Comparison of ENCODE assay signal across 7 mouse cellular contexts in genomic region chr10:45473663-45474333, GRCm38 (mm10). TPM values are rescaled to one million over a fixed set of nuclear protein-coding genes. Genes with fewer than 3 reads are reported as not detected.
DNase-seq lines count a peak whose midpoint lies in the region; ATAC-seq and TF ChIP-seq lines count a peak whose summit lies in the region.

No protein-coding gene starts in this region.

- TF ChIP-seq POLR2A in lung, adult 2 months (IDR thresholded peaks at IDR 0.05; ENCODE audit: borderline replicate concordance, extremely low read depth, low read depth, low read length), result no peak

- H3K27ac ChIP-seq in stomach, embryonic 14.5 days (ENCODE audit: low read length), result no peak overlapping the region
- no peak overlapping the region for H3K27ac ChIP-seq in stomach, postnatal 0 days (replicated peaks)
- H3K27ac ChIP-seq in forebrain, embryonic 14.5 days (ENCODE audit: low read depth, low read length), result no peak overlapping the region
- no peak overlapping the region for H3K27ac ChIP-seq in limb, embryonic 13.5 days

- H3K4me1 ChIP-seq in stomach, embryonic 14.5 days (ENCODE audit: control insufficient read depth, insufficient read depth, low read length), result no peaks in the 10 kb centered on the region
- H3K4me1 ChIP-seq in stomach, postnatal 0 days (replicated peaks; ENCODE audit: control insufficient read depth, insufficient read depth), result no peaks in the 10 kb centered on the region
- H3K4me1 ChIP-seq in forebrain, embryonic 14.5 days (ENCODE audit: control insufficient read depth, insufficient read depth, low read length), result peaks cover 6% of the 10 kb centered on the region
- H3K4me1 ChIP-seq in limb, embryonic 13.5 days, result peaks cover 21% of the 10 kb centered on the region
- no peaks in the 10 kb centered on the region for H3K4me1 ChIP-seq in lung, adult 2 months (ENCODE audit: control insufficient read depth, insufficient read depth, low read length)

- 0 out of 2 replicates have a peak overlapping the region, but pooled peaks have one; percentile 30 for H3K4me2 ChIP-seq in stomach, embryonic 14.5 days (replicated peaks; ENCODE audit: low read depth, low read length)
- no peak overlapping the region for H3K4me2 ChIP-seq in stomach, postnatal 0 days (replicated peaks; ENCODE audit: low read depth)
- H3K4me2 ChIP-seq in forebrain, embryonic 14.5 days (ENCODE audit: low read length), result peak overlapping the region; percentile 41
- H3K4me2 ChIP-seq in limb, embryonic 13.5 days (replicated peaks), result peak overlapping the region; percentile 69

- H3K36me3 ChIP-seq in stomach, embryonic 14.5 days (ENCODE audit: control insufficient read depth, insufficient read depth, low read length), result no peaks in the 10 kb centered on the region
- no peaks in the 10 kb centered on the region for H3K36me3 ChIP-seq in stomach, postnatal 0 days (ENCODE audit: control insufficient read depth, insufficient read depth, low read length)
- no peaks in the 10 kb centered on the region for H3K36me3 ChIP-seq in forebrain, embryonic 14.5 days (ENCODE audit: control insufficient read depth, insufficient read depth, low read length)
- no peaks in the 10 kb centered on the region for H3K36me3 ChIP-seq in limb, embryonic 13.5 days

- no peak for ATAC-seq in stomach, embryonic 14.5 days (ENCODE audit: insufficient number of reproducible peaks, insufficient read depth, low FRiP score, low read depth)
- ATAC-seq in stomach, postnatal 0 days (ENCODE audit: low FRiP score, low TSS enrichment), result no peak
- no peak for ATAC-seq in forebrain, embryonic 14.5 days
- no peak for ATAC-seq in limb, embryonic 13.5 days (ENCODE audit: low FRiP score, low read depth)

- H3K9ac ChIP-seq in stomach, embryonic 14.5 days (replicated peaks; ENCODE audit: low read depth, low read length), result no peak overlapping the region
- no peak overlapping the region for H3K9ac ChIP-seq in stomach, postnatal 0 days (ENCODE audit: low read length)
- no peak overlapping the region for H3K9ac ChIP-seq in forebrain, embryonic 14.5 days (ENCODE audit: low read length)
- peak overlapping the region; percentile 43; the same call in 1 of the 2 replicates for H3K9ac ChIP-seq in limb, embryonic 13.5 days

- H3K9me3 ChIP-seq in stomach, embryonic 14.5 days (ENCODE audit: control insufficient read depth, low read depth, low read length), result no peaks in the 10 kb centered on the region
- H3K9me3 ChIP-seq in stomach, postnatal 0 days (ENCODE audit: control insufficient read depth, low read length), result no peaks in the 10 kb centered on the region
- no peaks in the 10 kb centered on the region for H3K9me3 ChIP-seq in forebrain, embryonic 14.5 days (replicated peaks; ENCODE audit: control insufficient read depth, low read length)
- H3K9me3 ChIP-seq in limb, embryonic 13.5 days, result no peaks in the 10 kb centered on the region

- H3K27me3 ChIP-seq in stomach, embryonic 14.5 days (ENCODE audit: control insufficient read depth, insufficient read depth, low read length), result peaks cover 13% of the 10 kb centered on the region
- peaks cover 15% of the 10 kb centered on the region for H3K27me3 ChIP-seq in stomach, postnatal 0 days (ENCODE audit: control insufficient read depth, insufficient read depth, low read length)
- peaks cover 19% of the 10 kb centered on the region for H3K27me3 ChIP-seq in forebrain, embryonic 14.5 days (replicated peaks; ENCODE audit: control insufficient read depth, insufficient read depth, low read length)
- H3K27me3 ChIP-seq in limb, embryonic 13.5 days, result peaks cover 19% of the 10 kb centered on the region

- no peak for TF ChIP-seq CTCF in stomach, postnatal 0 days (IDR thresholded peaks at IDR 0.05; ENCODE audit: low read depth)
- TF ChIP-seq CTCF in lung, adult 2 months (IDR thresholded peaks at IDR 0.05; ENCODE audit: insufficient read depth, low read length), result no peak

- 1% methylated on average over 21 of the region's 21 CpGs for WGBS in stomach, embryonic 14.5 days
- 2% methylated on average over 21 of the region's 21 CpGs for WGBS in stomach, postnatal 0 days
- 2% methylated on average over 21 of the region's 21 CpGs for WGBS in forebrain, embryonic 14.5 days
- 1% methylated on average over 21 of the region's 21 CpGs for WGBS in limb, embryonic 13.5 days
- WGBS in lung, adult 2 months, result 3% methylated on average over 21 of the region's 21 CpGs

- H3K4me3 ChIP-seq in stomach, embryonic 14.5 days (ENCODE audit: low read depth, low read length), result peak overlapping the region; percentile 20
- no peak overlapping the region for H3K4me3 ChIP-seq in stomach, postnatal 0 days (ENCODE audit: low read depth, low read length)
- H3K4me3 ChIP-seq in forebrain, embryonic 14.5 days (ENCODE audit: low read depth, low read length), result peak overlapping the region; percentile 18; the same call in 1 of the 2 replicates
- H3K4me3 ChIP-seq in limb, embryonic 13.5 days, result peak overlapping the region; percentile 40
- H3K4me3 ChIP-seq in lung, adult 2 months (replicated peaks; ENCODE audit: extremely low read depth, low read depth, low read length), result no peak overlapping the region

- TF ChIP-seq EP300 in stomach, postnatal 0 days (optimal IDR thresholded peaks at IDR 0.05), result no peak

- DNase-seq in stomach, postnatal 0 days (ENCODE audit: low spot score), result no peak
- DNase-seq in forebrain, embryonic 14.5 days (ENCODE audit: low spot score), result no peak
- peak; percentile 23 to 37 for DNase-seq in right cerebral cortex, postnatal 10 days (ENCODE audit: low spot score in 2 of 2)
- no peak for DNase-seq in adipocyte (ENCODE audit: low spot score)
- no peak for DNase-seq in lung, adult 2 months

RNA-seq across cellular contexts. Expression of gene Lin28b, which starts 12.4 kb away (rescaled TPM):
- 0.93 and 1.6 TPM in 2 replicates for polyA plus RNA-seq in stomach, embryonic 14.5 days (2014; fragmentation: Nextera tagmentation; extraction: Ambion mirVana)
- 0.07 and 0.08 TPM in 2 replicates for polyA plus RNA-seq in stomach, postnatal 0 days (2015; fragmentation: Nextera tagmentation; extraction: Ambion mirVana)
- 3.7 and 4.3 TPM in 2 replicates for polyA plus RNA-seq in forebrain, embryonic 14.5 days (2014; fragmentation: Nextera tagmentation; extraction: Ambion mirVana)
- polyA plus RNA-seq in limb, embryonic 13.5 days (2015; fragmentation: Nextera tagmentation; extraction: Ambion mirVana), result 3.7 and 5.5 TPM in 2 replicates
- polyA plus RNA-seq in lung, adult 2 months (2012; rRNA removed), result not detected in 2 replicates

Comparison
In these comparisons a context has a peak if more than half of its experiments do, and no peak if none do; other contexts are left out.
1. H3K4me3 ChIP-seq: peak in stomach, embryonic 14.5 days (single experiment), forebrain, embryonic 14.5 days (single experiment) and limb, embryonic 13.5 days (single experiment); none in stomach, postnatal 0 days (single experiment) and lung, adult 2 months (single experiment).
2. DNase-seq: peak in right cerebral cortex, postnatal 10 days (2 of 2); none in stomach, postnatal 0 days (single experiment), forebrain, embryonic 14.5 days (single experiment), adipocyte (single experiment) and lung, adult 2 months (single experiment).